Mouse (Mus musculus) CD4-positive, CD25-positive, alpha-beta regulatory T cell, adult 2 months (primary cell): ENCODE measurements around the gene 1700001O22Rik.

Source experiments
- DNase-seq: peaks from one replicate; pipeline ENCODE4 v3.0.0-alpha.2; 2012; ENCODE audit warnings: low read depth, low spot score

1700001O22Rik gene

DNA sequence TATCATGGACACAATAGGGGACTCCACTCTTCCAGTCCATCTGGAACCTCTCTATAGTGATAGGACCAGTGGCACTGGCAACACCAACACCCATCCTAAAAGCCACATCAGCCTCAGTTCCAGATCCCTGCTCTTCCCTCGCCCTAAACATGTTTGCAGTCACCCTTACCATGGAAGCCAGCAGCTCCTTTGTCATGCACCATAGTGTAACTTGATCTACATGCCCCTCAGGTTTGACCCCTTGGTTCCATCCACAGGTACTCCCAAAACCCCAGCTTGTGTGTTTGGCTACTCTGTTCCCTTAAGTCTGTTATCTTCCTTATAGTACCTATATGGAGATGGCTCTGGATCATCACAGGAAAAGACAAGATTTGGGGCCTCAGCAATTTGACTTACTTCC is 12.9 kb upstream of the 1700001O22Rik start:
- DNase-seq: no peak

DNA sequence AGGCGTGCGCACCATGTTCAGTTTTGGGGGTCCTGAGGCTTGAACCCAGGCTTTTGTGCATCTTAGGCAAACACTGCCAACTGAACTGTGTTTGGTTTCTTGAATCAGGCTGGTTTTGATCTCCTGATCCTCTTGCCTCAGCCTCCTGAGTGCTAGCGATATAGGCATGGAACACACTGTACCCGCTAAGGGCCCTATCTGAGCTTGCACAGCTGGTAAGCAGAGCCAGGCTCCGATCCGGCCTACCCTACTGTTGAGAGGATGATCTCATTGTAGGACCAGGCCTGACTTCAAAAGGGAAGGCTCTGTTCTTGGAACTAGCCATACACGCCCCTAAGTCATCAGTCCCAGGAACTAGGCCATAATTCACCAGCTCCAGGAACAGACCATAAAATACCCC is 7.1 kb upstream of the 1700001O22Rik start:
- no peak for DNase-seq

DNA sequence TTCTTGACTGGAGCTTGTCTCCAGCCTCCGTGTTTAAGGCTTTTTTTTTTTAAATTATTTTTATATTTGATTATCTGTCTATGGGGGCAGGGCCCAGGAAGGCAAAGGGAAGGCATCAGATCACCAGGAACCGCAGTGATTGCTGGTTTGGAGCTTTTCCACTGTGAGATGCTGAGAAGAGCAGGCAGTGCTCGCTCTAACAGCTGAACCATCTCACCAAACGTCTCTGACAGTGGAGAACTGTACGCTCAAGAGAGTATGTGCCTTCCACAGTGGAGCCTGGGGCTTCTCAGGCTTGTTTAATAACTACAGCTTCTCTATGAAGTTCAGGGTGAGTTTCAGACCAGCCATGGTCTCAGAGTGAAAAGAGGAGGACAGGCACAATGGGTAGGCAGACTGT is 6.0 kb upstream of the 1700001O22Rik start:
- no peak for DNase-seq

DNA sequence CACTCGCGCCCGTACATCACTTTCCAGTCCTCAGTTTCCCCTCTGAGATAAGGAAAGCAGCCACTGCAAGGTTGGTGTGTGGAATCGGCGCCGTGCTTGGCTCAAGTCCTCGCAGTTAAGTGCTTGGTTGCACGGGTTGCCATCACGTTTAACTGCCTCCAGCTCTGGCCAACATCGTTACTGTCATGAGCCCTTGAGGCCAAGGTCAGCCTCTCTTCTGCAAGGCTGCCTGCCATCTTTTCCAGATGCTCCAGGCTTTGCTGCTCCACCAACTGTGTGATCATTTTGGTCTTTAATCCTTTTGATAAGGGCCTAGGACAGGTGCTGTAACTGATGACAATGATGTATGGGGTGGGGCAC is 4.8 kb upstream of the 1700001O22Rik start:
- DNase-seq: no peak

DNA sequence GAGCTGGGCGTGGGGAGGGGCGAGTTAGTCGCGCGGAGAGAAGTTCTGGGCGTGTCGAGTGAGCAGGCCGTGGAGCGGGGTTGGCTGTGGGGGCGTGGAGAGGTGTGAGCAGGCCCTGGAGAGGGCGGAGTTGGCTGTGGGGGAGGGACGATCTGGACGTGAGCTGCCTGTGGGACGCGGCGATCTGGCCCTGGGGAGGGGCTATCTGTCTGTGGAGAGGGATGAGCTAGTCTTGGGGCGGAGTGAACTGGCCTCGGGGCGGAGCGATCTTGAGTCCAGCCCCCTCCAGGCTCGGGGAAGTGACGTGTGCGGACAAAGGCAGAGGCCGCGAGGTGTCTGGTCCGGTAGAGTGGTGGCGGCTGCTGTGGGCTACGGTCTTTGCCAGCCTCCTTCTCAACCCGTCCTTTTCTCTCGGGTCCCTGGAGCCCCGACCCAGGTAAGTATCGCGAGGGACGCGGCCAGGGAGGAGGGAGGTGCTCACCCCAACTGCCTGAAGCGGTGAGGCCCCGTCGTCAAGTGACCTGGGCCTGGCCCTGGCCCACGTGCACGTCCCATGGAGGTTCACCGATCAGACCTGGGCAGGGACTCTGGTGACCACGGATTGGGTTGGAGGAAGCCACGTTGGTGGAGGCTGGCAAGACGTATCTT is 4.3 kb upstream of the 1700001O22Rik start, which contains the start of gene Ntmt1:
Ntmt1 (plus strand) TSS at position 179 of the 648 bp plus-strand sequence.
- DNase-seq: peak; percentile 100

DNA sequence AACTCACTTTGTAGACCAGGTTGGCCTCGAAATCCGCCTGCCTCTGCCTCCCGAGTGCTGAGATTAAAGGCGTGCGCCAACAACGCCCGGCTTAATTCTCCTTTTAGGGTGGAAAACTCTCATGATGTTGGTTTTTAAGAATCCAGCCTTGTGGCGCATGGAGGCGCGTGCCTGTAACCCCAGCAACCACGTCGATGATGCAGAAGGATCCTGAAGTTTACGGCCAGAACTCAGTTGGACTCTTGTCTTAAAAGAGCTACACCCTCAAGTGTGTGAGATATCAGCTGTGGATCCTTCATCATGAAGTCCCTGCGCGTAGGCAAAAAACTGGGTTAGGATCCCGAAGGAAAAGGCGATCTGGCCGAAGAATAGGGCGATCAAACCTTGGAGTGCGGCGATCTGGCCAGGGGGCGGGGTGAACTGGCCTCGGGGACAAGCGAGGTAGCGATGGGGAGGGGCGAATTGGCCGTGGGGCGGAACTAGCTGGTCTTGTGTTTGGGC is 3.7 kb upstream of the 1700001O22Rik start:
- DNase-seq: no peak

DNA sequence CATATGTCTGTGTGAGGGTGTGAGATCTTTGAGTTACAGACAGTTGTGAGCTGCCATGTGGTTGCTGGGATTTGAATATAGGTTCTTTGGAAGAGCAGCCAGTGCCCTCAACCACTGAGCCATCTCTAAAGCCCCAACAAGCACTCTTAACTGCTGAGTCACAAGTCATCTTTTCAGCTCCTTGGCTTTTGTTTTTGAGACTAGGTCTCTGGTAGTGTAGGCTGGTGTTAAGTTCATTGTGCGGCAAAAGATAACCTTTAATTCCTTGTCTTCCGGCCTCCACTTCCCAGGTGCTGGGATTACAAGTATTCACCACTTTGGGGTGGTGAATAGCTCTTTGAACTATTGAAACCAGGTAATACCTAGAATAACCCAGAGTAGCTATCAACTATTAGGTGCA is 2.5 kb upstream of the 1700001O22Rik start:
- no peak for DNase-seq

DNA sequence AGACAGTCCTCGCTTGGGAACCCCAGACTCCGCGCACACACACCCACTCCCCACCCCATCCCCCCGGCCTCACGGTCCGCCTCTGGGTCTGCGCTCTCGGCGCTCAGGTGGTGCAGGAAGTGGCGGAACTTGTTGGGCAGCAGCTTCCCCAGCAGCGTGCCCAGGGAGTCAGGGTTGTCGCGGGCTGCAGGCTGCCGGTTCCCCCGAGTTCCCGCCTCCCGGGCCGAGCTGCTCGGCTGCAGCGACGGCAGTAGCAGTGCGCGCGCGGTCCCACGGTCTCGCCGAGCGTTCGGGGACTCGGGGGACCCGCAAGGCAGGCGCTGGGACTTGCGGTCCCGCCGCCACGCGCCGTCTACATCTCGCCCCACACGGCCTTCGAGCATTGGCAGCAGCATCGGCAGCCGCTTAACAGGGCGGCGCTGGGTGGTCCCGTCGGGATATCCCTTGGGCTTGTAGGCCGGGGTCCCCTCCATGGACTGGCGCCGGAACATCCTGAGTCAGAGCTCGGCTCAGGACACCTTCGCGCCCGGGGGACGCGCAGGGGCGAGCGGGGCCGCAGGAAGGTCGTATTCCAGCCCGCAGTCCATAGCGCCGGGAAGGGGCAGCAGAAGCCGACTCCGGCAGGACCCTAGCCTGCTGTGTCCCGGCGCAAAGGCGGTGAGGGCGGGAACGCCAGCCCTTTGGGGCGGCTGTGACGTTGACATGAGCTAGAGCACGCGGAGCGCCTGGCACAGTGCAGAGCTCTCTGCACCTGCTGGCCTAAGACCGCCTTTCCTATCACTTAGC is 2.2 kb downstream of the 1700001O22Rik start:
- peak; percentile 61 for DNase-seq

DNA sequence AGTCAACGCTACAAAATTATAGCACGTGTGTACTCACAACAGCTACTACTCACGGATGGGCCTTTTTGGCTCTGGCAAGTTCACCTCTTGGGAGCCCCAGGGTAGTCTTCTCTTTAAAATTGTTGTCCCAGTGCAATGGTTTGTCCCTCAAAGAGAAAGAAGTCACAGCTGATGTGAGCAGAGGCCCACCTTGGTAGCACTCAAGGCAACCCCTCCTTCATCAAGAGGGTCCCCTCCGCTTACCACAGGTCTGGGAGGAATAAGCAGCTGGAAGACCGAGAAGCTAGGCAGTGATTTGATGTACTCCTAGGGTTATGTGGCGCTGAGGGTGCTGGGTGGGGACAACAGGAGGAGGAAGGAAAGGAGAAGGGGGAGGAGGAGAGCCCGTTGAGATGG is 2.8 kb downstream of the 1700001O22Rik start:
- DNase-seq: no peak

DNA sequence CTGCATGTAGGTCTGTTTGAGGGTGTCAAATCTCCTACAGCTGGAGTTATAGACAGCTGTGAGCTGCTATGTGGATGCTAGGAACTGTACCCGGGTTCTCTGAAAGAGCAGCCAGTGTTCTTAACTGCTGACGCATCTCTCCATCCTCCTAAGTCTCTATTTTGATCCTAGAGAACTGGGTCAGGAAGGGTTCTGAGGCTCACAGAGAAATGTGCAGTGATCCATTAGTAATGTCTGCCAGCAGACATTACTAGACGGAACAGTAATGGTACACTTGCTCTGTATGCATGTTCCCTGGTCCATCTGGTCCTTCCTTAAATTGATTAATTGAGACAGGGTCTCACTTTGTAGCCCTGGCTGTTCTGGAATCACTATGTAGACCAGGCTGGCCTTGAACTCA is 4.0 kb downstream of the 1700001O22Rik start:
- DNase-seq: no peak

DNA sequence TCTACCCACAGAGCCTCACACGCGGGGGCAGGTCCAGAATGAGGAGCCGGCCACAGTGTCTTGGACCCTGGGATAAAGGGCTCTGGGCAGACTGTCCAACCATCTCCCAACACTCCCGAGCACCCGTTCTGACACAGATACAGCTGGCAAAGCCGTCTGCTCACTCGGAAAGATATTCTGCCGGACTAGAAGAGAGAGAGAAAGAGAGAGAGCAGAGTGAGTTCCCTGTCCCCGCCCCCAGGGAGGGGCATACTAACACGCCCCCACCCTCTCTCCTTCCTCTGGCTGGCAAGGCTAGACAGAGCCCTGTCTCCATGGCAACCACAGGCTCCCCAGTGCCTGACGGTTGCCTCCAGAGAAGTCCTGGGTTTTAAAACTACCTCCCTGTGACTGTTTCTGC is 7.1 kb downstream of the 1700001O22Rik start:
- DNase-seq: peak; percentile 94

DNA sequence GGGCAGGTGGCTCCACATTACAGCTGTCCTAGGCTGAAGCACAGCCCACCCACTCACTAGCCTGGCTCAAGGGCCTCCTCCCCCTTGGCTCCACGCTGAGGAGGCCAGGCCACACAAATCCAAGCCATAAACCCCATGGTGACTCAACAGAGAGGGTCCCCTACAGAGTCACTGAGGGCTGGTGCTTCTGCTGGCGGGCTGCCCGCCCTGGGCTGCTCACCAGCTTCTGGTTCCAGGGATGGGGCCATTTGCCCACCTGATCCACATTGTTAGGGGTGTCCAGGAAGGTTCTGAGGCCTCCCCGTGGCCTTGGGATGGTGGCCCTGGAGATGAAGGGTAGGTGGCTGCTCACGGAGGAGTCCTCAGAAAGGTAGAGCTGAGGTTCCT is 7.6 kb downstream of the 1700001O22Rik start:
- peak; percentile 23 for DNase-seq

DNA sequence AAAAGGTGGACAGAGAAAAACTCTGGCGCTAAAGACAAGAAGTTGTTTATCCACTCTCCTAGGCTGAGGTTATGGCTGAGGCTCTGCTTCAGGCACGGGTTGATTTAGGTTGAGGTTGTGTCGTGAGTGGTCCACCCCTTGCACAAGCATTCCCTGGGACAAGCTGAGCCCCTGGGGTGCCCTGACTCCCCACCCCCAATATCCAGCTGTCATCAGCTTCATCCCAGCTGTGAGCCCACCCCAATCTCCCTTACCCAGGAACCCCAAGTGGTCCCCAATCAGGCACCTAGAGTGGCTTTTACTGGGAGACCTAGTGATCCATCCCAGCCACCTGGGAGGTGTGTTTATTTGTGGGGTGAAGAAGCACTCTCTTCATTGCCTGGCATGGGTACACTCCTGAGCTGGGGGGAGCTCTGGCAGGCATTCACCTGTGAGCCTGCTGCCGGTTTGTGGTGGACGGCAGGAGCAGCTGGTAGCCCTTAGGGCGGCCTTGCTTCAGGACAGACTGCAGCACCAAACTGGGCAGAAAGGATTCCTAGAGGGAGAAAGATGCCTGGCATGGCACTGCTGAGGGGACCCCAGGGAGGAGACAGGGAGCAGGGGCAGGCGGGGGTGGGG is 8.1 kb downstream of the 1700001O22Rik start:
- peak; percentile 18 for DNase-seq

DNA sequence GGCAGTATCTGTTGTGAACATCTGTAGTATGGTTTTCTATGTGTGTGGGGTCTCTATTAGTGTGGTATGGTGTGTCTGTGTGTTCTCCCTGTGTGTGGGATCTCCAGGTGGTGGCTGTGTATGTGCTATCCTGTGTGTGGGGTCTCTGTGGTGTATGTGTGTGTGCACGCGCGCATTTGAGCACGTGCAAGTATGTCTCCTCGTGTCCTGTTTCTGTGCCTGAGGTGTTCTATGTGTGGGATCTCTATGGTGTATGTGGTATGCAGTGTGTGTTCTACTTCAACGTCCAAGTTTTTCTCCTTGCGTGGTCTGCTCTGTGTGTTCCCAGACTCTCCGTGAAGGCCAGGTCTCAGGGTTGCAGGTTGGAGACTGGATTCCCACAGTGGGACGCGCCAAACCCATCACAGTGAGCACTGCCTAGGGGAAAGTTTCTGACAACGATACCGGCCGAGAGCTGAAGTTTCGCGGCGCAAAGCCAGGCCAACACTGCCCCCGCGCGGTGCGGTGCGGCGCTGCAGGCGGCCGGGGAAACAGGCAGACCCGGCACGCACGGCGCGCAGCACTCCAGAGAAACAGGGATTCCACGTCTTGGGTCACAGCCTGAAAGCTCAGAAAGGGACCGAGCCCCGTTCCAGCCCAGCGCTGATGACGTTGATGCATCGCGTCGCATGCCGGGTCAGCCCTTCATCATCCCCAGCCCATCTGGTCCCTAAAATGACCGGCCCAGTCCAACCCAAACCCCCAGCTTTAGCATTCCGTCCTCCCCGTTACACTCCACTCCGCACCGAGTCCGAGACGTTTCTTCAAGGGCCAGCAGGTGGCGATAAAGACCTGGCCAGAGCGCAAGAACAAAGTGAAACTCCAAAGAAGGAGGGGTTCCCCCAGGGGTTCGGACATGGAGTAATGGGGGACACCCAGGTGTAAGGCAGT is 9.0 kb downstream of the 1700001O22Rik start:
- peak; percentile 94 for DNase-seq

DNA sequence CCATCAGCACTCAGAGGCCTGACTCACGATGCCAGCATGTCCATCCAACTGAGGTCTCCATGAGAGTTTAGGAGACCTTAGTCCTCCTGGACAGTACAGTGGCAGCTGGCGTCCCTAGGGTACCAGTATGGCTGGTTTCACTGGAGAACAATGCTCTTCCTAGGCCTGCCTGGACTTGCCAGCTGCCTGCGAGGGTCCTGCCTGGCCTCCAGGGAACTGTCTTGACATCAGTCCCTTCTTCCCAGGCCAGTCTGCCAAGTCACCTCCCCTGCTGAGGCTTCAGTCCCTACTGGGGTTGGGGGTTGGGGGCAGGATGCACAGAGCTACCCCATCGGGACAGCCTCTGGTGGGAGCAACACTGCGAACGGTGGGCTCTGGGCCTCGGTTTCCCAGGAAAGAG is 11.4 kb downstream of the 1700001O22Rik start:
- no peak for DNase-seq

DNA sequence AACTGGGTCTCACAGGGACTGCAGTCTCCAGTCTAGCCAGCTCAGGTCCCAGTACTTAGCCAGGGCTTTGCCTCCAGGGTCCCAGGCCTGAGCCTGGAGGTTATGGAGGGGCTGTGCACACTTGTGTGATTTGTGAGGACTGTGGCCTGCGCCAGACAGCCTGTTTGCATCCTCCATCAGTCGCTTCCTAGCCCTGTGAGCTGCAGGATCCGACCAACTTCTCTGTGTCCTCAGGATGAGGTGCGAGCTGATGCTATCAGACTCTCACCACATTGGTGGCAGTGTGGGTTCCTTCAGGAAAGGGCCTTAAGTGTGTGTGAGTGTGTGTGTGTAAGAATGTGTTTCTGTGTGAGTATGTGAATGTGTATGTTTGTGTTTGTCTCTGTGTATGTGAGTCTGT is 16.0 kb downstream of the 1700001O22Rik start:
- no peak for DNase-seq

DNA sequence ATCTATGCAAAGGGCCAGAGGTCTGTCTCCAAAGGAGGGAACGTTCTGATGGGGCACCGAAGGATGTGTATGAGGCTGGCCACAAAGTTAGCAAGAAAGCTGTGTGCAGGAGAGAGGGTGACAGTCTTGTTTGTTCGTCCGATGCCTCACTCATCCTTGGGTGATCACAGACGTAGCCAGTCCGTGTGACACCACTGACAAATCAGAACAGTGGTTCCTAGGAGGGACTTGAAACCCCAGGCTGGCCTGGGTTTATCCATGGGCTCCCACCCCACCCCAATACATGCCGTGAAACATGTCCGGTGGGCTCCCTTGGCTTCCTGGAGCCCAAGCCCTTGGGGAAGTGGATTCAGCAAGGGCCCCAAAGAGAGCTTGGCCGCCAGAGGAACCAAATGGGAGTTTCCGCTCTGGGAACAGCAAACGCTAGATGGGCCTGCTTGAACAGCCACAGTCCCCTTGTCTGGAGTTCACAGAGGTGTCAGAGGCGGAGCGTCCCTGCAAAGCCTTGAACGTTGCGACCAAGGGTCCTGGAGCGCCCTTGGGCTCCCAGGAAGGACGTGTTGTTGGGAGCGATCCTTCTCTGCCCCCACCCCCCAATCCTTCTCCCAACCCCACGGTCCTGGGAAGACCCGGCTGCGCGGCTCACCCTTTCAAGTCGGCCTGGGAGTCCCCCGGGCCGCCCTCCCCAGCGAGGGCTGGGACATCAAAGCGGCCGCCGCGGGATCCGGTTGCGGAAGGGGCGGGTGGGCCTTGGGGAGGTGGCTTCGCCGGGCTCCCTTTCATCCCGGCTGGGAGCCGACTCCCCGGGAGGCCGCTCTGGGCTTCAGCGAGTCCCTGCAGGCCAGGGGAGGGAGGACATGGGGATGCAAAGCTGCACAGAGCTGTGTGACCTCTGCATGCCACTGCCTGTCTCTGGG is 19.1 kb downstream of the 1700001O22Rik start:
- DNase-seq: peak; percentile 65

DNA sequence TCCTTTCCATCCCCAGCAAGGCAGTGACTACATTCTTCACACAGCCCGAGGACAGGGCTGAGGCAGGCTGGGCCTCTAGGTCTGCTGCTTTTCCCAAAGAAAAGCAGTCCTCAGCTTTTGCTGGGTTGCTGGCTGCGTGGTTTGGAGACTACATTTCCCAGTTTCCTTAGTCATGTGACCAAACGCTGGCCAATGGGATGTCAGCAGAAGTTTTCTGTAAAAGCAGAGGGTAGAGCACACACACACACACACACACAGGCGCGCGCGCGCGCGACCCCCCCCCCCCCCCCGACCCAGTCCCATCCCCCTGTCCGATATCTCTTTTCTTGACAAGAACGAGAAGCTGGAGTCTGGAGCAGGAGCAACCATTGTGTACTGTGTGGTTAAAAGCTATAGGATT is 20.1 kb downstream of the 1700001O22Rik start:
- peak; percentile 56 for DNase-seq

DNA sequence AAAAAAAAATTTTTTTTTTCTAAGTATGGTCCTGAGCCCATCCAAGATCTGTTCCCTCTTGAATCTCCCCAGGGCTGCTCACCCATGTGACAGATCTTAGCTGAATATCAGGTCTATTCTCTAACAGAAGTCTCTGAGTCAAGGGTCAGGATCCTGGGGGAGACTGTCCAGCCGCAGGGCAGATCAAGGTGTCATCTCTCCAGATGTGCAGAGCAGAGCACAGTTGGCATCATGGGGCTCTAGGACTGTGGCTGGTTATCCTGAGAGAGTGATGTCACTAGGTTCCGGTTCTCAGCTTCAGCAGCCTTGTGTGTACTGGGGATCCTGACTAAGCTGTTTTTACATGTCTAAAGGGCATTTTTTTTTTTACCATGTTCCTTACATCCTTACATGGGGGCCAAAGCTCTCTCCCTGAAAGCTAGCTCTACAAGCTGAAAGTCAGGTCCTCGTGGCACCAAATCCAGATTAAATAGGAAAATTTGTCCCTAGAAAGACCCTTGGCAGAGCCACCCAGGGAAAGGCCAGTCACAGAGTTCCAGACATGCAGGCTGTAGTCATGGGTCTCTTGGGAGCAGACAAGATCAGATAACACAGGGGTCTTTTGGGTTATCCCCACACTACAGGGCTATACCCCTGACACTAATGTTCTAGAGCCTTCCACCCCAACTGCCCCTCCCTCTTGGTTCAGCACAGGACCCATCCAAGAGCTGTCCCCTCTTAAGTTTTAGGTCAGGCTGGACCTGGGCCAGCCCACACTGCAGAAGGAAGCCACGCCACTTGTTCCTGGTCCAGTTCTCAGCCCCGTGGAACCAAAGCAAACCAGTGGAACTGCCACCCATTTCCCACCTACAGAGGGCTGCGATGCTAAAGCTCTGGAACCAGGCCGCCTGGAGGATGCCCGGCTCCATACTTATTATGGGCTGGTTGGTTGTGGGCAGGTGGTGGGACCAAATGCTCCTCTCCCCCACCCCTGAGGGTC is 20.9 kb downstream of the 1700001O22Rik start:
- DNase-seq: no peak
